Mouse (Mus musculus) testis, postnatal 14 days (tissue): Measurements from ENCODE around the gene Gm20388.
"Not testable (repeated sequence)": the region's sequence is repeated elsewhere in the genome, so short reads cannot be mapped to it uniquely, and the experiment has no call there.

ENCODE experiments used
- DNase-seq: peaks from one replicate; pipeline ENCODE4 v3.0.0; 2021; ENCODE audit warnings: low spot score

Gene Gm20388

DNA sequence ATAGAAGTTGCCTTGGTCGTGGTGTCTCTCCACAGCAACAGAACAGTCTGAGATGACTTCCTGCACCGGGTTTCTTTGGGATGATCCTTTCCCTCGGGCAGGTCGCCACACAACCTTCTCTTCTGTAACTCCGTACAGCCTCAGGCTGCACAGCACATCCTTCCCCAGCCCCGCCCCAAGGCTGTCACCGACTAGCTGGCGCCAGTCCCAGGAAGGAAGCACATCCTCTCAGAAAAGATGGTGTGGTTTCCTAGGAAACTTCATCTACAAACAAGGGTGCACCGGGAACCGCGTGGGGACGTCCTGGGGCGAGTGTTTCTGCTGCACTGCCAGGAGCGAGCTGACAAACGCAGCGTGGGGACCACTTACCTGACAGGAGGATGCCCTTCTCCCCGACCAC, 4047.5 kb downstream of the Gm20388 start:
- no peak for DNase-seq

DNA sequence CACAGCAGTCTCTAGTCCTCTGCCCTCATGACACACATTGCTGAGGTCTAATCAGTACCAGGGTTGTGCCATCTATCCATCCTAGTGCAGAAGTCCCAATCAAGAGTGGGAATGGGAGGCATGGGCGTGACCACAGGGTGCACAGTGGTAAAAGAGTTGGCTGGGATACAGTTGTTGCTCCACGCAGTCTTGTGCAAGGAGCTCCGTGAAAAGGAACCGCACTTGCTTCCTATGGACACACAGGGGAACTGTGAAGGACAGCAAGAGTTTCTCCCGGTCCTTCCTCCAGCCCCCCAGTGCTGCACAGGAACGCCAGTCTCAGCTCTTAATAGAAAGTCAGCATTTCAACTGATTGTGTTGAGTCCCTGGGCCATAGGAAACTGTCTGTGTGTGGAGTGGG, 4048.8 kb downstream of the Gm20388 start:
- no peak for DNase-seq

DNA sequence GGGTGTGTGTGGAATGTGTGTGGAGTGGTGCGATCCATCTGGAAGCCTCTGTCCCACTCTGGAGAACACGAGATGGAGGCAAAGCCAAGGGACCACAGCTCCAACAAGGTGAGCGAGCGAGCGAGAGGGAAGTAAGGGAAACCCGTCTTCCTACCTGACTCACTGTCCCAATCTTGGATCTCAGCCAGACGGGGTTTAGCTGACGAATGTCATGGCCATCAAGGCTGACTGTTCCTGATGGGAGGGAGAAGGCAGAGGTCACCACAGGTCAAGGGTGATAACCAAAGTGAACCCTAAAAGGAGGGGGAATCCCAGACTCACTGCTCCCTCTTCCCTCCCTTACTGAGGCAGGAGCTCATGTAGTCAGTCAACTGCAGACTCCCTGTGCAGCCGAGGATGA, 4049.4 kb downstream of the Gm20388 start:
- no peak for DNase-seq

DNA sequence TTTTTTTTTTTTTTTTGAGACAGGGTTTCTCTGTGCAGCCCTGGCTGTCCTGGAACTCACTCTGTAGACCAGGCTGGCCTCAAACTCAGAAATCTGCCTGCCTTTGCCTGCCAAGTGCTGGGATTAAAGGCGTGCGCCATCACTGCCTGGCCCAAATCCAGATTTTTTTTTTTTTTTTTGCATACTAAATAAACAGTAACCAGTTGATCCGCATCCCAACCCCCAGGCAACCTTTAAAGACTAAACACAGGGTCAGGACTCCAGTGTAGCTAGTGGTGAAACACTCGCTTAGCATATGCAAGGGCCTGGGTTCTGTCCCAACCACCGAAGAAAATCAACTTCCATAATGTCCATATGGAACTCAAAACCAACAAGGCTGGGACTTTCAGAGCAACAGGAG, 4049.9 kb downstream of the Gm20388 start:
- DNase-seq, result not testable (repeated sequence)

DNA sequence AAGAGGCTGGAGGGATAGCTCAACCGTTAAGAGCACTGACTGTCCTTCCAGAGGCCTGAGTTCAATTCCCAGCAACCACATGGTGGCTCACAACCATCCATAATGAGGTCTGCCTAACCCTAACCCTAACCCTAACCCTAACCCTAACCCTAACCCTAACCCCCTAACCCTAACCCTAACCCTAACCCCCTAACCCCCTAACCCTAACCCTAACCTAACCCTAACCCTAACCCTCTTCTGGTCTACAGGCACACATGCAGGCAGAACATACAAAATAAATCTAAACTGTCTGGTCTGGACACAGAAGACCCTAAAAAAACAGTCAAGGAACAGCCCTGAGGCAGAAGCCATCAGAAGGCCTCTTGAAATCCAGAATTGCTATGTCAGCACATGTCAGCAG, 4050.7 kb downstream of the Gm20388 start:
- DNase-seq, result no peak

DNA sequence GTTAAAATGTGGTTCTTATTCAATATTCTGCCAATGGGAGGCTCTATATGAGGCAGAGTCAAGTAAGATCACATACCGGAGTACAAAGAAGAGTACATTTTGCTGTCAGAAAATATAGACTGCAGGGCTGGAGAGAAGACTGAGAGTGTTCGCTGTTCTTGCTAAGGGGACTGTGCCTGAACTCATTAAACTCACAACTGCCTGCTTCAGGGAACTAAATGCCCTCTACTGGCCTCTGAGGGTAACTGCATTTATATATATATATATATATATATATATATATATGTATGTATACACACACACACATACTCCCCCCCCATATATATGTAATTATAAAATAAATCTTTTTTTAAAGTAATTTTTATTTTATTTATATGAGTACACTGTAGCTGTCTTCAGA, 4056.3 kb downstream of the Gm20388 start:
- no peak for DNase-seq

DNA sequence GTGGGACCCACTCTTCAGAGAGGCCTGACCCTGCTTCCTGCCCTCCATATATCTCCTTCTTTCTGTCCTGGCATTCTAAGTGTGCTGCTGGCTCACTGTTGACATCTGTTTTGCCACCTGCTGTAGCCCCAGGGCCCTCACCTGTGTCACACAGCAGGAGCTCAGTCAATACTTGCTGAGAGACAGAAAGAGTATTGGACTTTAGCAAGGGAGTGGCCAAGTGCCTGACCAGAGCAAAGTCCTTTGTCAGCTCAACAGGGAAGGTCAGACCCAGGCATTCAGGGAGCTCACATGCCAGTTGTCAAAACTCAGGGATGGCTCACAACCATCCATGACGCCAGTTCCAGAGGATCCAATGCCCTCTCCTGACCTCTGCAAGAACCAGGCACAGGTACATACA, 4062.9 kb downstream of the Gm20388 start:
- no peak for DNase-seq

DNA sequence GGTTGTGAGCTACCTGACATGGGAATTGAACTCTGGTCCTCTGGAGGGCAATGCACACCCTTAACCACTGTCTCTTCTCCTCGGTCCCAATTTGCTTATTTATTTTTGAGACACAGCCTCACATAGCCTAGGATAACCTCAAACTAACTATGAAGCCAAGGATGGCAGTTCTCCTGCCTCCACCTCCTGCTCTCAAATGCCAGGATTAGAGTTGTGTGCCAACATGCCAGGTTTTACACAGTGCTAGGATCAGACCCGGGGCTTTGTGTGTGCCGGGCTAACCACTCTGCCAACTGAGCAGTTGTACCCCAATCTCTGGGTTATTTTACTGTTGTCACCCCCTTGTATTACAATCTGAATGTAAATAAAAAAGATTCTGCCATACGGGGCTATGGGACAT, 4066.9 kb downstream of the Gm20388 start:
- DNase-seq, result no peak

DNA sequence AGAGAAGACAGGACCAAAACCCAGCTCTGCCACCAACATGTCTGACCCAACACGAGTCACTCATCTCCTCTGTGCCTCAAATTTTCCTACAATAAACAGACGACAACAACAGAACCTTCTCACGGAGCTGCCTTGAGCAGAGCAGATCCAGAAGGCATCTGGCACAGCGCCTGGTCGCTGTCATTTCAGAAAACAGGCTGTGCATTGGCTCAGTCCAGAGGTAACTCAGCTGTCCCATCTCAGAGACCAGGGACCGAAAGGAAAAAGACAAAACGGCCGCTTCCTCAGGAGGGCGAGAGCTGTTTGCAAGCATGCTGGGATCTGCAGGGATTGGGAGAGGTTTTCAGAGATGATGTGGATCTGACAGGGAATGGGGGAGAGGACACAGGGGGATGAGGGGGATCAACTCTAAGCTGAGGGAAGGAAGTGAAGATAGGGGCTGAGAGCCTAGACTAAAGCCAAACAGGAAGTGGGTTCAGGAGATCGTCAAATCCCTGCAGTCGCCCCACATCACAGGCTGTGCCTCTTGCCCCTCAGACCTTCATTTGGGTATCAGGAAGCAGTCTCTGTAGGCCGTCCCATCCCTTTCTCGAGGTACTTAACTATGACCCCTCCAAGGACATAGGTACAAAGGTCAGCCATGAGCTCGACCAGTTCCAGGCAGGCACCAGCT, 4067.7 kb downstream of the Gm20388 start:
- DNase-seq, result no peak

DNA sequence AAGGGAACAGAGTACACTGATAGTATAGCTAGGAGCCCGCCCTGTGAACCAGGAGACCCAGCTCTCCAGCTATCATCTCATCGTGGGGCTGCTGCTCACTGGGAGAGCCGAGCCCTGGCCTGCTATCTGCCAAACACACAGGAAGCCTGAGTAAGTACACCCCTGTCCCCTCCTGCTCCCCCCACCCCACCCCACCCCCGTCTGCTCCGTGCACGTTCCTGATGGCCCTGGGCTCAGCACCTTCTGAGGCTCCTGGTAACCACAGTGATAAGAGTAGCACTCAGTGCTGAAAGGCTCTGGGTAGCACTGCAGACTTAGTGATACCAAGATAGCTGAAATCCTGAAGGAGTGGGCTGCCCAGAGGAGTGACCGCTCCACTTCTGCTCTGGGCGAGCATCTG, 4068.3 kb downstream of the Gm20388 start:
- DNase-seq, result no peak

DNA sequence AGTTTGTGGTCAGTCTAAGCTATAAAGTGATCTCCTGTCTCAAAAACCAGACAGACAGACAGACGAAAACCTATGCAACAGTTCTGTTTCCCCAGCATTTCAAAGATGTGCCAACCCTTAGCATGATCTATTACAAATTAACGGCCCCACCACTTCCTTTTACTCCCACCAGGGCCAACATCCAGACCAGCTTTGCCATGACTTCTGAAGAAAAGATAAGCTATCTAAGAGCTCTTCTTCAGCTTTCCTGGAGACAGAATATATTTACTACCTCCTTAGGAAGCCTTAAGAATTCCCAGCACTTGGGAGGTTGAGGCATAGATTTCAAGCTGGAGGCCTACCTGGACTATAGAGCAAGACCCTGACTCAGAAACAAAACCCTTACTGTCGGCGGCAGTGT, 4069.6 kb downstream of the Gm20388 start:
- no peak for DNase-seq

DNA sequence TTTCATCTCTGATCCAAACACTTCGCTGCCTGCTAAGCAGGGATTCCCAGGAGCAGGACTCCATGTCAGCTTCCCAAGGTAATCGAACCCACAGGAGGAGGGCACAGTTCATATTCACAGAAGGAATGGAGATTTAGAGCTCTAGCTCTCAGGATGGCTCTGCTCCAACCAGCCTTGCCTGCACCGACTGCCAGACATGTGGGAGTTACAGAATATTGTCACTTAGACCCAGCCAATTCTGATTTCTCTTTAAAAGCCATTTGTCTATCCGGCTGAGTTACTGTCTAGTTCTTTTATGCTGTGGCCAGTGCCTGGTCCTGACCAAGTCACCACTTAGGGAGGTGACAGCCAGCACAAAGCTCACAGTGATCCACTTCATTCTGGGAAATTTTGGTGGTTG, 4071.0 kb downstream of the Gm20388 start:
- DNase-seq, result peak; percentile 21

DNA sequence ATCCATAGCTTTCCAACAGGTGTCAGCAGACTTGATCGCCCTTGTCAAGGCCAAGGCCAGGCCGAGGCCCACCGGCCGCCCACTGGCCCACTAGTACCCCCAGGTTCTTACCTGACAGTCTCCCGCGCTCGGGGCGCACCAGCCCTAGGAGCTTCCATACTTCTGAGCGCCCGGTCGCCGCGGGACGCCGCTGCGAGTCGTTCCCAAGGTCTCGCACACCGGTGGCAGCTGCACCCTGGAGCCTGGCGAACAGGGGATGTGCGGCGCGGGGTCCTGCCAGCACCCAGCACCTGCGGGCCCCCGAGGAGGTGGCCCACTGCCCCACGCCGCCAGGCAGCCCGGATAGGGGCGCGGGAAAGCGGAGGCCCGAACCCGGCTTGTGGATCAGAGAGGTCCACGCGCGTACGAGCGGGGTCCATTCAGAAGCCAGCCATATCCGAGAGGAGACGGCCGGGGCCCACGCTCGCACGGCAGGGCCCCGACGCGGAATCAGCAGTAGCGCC, 4071.7 kb downstream of the Gm20388 start:
- DNase-seq, result peak; percentile 24

DNA sequence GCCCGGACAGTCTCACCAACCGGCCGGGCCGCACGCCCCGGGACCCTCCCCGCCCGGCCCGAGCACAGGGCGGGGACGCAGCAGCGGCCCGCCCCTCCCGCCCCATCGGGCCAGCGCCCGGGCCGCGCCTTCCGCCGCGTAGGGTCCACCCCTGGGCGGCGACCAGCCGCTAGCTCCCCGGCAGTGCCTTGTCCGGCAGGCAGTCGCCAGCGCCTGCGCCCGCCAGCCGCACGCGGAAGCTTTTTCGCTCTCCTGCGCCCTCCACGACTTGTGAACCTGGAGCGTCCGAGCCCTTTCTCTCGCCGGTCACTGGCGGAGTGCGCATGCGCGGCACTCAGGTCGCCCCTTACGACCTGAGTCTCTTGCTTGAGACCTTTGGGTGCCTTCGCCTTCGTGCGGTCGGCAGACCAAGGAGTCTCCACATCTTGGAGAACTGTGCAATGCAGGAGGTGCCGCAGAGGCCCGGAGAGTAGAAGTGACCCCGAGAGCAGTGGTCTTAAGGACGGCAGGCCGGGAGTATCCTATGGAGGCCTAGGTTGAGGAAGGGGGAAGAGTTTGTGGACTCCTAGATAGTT, 4072.3 kb downstream of the Gm20388 start, which contains the start of gene Abcb10:
Abcb10 (minus strand) TSS at position 297 of the 575 bp plus-strand sequence.
- DNase-seq, result peak; percentile 91

DNA sequence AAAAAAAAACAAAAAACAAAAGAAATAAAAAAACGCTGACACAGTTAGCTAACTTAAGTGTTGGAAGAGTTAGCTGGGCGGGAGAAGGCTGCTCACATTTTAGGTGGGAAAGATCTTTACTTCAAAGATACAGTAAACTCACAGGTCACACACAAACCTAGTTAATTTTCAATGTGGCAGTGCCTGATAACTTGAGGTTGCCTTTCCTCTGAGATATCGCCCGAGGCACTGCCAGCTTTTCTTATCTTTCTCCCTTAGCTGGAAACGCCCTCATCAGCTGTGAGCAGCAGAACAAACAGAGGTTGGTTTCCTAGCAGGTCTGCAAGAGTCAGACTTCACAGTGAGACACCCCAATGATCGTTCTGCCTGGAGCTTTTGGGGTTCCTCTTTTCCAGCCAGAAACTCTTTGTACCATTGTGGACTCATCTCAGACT, 4078.0 kb downstream of the Gm20388 start:
- DNase-seq, result no peak

DNA sequence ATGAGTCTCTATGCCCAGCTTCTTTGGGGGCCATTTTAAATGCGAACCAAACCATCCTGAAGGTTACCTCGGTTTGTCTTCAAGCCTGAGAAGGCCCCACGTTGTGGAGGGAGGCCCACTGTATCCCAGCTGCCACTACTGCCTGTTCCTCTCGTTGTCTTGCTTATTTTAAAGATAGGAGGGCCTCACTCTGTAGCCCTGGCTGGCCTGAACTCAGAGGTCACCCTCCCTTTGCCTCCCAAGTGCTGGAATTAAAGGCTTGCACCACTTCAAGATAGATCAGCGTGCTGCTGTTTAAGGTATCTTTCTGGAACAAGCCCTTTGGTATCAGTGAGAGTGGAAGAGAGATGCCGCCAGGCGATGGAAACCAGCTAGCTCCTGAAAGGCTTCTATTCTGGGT, 4078.5 kb downstream of the Gm20388 start:
- no peak for DNase-seq

DNA sequence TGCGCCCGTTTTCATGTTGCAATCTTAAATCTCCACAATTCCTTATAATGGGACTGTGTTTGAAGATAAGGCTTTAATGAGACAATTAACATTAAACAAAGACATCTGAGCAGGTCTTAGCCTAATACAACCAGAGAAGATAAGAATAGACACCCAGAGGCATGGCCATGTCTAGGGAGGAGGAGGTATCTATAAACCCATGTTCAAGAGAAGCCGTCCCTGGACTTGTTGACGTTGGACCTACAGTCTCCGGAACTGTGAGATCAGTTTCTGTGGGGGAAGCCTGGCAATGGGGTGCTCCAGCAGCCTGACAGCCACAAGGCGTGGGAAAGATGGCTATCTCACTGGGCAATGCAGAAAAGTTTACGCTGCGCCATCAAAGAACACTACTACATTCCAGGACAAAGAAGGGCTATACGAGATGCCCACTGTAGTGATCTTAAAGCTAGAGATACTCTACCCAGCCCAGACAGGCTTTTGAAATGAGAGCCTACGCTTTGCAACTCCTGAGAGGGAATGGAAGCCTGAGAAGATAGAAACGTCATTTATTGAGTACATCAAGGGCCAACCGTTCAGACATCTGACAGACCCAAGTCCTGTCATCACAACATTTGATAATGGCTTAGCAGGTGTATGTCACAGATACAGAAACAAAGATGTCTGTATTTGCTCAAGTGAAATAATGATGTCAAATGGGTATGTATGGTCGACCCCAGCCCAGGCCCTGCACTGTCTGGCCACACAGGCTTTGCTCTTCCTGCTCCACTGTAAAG, 4079.8 kb downstream of the Gm20388 start:
- no peak for DNase-seq

DNA sequence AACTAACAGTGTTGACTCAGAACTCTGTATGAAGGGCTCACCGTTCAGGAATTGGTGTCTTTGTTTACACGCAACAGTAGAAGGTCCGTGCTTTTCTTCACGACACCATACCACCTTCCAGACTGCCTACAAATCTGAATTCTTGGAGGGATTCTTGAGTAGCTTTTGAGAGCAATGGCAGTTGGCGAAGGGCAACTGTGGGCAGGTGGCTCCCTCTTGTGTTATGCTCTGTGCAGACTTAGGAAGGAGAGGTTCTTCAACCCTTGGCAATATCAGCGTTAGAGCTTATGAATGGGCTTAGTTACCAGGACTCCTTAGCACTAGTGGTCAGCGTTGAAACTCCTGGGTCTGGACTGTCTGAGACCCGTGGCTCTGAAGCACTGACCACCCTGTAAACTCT, 4081.9 kb downstream of the Gm20388 start:
- no peak for DNase-seq

DNA sequence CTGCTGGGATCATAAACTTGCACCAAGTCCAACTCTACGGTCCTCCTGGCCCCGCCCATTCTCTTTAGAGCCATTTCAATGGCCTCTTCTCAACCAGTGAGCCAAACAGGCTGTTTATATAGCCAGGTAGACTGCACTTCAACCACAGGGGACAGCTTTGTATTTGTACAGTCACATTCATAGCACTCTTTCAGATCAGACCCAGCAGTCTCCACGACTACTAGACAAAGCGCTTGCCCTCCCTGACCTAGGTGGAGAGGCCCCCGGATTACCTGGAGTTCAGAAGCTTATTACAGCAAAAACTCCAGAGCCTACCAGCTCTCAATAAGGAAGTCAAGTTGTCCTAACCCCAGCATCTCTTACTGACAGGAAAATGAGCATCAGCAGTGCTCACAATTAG, 4083.0 kb downstream of the Gm20388 start:
- no peak for DNase-seq

DNA sequence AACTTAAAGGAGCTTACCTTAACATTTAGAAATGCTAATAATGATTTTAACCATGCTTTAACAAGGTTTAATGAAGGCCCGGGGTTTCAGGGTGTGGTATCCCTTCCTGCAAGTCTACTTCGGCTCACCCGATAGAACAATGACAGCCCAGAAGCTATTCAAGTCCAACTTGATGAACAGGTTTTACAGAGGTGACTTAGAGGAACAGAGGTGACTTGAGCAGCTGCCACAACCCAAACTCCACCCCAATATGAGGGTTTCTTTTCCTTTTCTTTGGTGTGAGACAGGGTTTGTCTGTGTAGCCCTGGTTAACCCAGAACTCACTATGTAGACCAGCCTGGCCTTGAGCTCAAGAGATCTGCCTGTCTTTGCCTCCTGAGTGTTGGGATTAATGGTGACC, 4083.4 kb downstream of the Gm20388 start:
- no peak for DNase-seq

DNA sequence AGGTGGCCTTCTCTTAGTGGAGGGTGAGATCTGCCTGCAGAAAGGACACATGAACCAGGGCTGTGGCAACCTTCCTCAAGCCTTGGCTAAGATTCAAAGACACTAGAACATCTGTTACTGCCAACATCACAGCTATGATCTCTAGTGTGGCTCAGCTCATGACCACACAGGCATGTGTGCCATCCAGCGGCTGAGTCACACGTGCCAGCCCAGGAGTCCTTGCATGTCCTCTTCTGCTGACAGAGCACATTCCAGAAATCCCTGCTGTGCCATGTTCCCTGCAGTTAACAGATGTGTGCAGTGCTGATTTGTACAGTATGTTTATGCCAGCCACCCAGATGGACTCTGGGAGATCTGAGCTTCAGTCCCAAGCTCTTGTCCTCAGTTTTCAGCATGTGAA, 4088.9 kb downstream of the Gm20388 start:
- no peak for DNase-seq

DNA sequence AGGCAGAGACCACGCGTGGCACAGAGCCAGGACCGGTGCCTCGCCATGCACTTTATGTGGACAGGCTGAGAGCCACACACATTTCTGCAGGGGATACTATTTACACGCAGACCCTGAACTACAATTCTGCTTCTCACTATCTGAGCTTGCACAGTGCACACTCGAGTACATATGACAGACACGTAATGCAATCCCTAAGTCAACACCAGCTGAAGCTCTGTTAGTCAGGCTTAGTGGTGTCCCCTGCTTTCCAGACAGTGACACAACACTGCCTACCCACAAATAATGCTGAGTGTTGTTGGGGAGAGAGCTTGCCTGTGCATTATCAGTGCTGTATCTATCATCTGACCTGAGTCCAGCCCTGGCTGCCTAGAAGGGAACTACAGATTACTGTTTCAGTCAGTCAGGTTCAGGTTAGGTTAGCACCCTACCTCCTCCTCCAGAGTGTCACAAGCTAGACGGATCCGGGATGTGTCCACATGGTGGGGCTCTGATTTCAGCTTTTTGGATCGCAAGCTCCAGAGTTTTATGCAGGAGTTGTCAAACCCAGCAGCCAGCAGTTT, 4092.0 kb downstream of the Gm20388 start:
- no peak for DNase-seq

DNA sequence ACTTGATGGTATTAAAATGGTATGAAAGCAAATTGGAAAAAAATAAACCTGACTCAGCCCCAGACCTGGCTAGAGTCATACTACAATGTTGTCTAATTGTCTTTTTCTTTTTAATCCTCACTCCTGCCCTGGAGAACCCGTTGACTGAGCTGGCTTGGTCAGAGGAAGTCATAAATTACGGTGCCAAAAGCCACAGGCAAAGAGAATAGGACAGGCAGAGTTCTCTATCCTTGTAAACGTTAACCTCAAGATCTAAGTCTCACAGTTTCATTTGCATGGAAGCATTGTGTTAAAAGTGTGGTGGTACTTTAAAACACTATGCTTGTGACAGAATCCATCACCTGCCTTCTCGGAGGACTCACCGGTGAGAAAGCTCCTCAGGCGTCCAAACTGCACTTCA, 4097.2 kb downstream of the Gm20388 start:
- DNase-seq, result no peak
